Mouse (Mus musculus): ENCODE results near the gene Plin4. TPM values are rescaled to one million over a fixed set of nuclear protein-coding genes. Genes with fewer than 3 reads are reported as not detected.

Plin4 gene
- polyA plus RNA-seq, 1 experiment from 2014 or later: 0.08 TPM

DNA sequence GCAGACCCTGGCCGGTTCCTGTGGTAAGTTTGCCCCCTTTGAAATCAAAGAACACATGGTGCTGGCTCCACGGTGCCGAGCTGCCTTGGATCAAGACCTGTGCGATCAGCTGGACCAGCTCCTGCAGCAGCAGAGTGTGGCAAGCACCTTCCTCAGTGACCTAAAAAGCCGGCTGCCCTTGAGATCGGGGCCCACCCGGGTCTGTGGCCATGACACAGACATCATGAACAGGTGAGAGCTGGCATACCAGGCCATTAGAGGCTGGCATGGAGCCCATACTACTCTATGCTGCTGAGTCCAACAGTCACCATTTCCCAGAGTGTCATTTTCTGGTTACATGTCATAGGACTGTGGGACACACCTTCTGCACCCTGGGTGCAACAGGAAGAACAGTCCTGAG, 47.5 kb downstream of the Plin4 start:
- WGBS: 95% methylated on average over 7 of the region's 7 CpGs
- Histone ChIP-seq H3K4me1 (no peaks in the 10 kb centered on the region), H3K9me3 (no peaks in the 10 kb centered on the region), H3K4me3 (no peak overlapping the region), H3K27me3 (ENCODE audit: insufficient read depth, poor library complexity, severe bottlenecking) (no peaks in the 10 kb centered on the region), H3K36me3 (peaks cover 99% of the 10 kb centered on the region), H3K27ac (no peak overlapping the region)
- no peak for DNase-seq (ENCODE audit: low spot score)

GRCm38 (mm10) chr17:56057381-56058120, 52.1 kb downstream of the Plin4 start:
- DNase-seq (ENCODE audit: low spot score): no peak
- 79% methylated on average over 11 of the region's 11 CpGs for WGBS
- H3K27ac ChIP-seq: no peak overlapping the region
- no peaks in the 10 kb centered on the region for H3K4me1 ChIP-seq
- H3K9me3 ChIP-seq: no peaks in the 10 kb centered on the region
- no peaks in the 10 kb centered on the region for H3K27me3 ChIP-seq (ENCODE audit: insufficient read depth, poor library complexity, severe bottlenecking)
- peaks cover 87% of the 10 kb centered on the region for H3K36me3 ChIP-seq
- H3K4me3 ChIP-seq: no peak overlapping the region

DNA sequence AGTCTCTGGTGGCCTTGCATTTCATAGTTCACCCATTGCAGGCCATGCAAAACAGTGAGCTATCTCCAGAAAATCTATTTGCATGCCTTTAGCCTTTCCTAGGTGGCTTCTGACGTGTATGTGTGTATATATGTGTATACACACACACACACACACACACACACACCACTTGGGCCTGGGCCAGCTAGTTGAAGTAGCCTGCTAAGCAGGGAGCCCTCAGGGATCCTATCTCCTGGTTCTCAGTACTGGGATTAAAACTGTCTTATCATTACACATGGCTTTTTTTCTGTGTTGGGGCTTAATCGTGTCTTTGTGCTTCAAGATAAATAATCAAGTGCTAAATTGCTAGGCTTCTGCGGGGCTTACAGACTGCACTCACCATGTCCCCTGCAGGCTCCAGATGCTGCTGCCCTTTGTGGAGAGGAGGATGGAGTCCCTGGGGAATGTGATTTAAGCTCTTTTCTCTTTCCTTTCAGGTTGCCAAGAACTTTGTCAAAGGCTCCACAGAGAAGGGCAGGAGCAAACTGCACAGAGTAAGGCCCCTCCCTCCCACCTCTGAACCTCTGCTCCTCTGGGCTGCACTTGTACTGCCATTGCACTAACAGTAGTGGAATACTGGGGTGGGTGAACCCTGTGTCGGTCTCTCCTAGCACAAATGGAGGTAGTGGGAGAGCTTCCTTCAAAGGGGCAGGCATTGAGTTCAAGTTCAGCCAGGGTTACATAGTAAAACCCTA, 53.5 kb downstream of the Plin4 start:
- Histone ChIP-seq H3K27ac (no peak overlapping the region), H3K36me3 (peaks cover 86% of the 10 kb centered on the region), H3K4me1 (no peaks in the 10 kb centered on the region), H3K27me3 (ENCODE audit: insufficient read depth, poor library complexity, severe bottlenecking) (no peaks in the 10 kb centered on the region), H3K4me3 (no peak overlapping the region), H3K9me3 (no peaks in the 10 kb centered on the region)
- WGBS: 66% methylated on average over 4 of the region's 4 CpGs
- DNase-seq (ENCODE audit: low spot score): no peak

DNA sequence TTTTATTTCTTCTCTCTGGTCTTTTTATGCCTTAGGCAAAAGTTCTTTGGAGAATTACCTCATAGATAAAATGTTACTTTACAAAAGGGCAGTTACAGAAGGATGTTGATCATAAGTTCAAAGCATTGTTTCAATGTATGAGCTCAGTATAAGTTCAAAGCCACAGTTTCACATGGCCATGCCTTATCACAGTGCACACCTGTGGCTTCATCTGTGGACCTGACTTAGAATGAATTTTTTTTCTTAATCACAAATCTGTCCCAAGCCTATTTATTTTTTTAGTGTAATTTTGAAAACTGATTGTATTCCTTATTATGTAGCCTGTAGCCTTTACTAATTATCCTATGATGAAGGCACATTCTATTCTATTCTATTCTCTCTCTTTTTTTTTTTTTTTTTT, 54.7 kb downstream of the Plin4 start:
- H3K9me3 ChIP-seq: no peaks in the 10 kb centered on the region
- peaks cover 86% of the 10 kb centered on the region for H3K36me3 ChIP-seq
- no peaks in the 10 kb centered on the region for H3K27me3 ChIP-seq (ENCODE audit: insufficient read depth, poor library complexity, severe bottlenecking)
- H3K4me1 ChIP-seq: no peaks in the 10 kb centered on the region
- no peak overlapping the region for H3K4me3 ChIP-seq
- H3K27ac ChIP-seq: no peak overlapping the region
- DNase-seq (ENCODE audit: low spot score): no peak

- H3K27me3 ChIP-seq (ENCODE audit: insufficient read depth, poor library complexity, severe bottlenecking): no peaks in the 10 kb centered on the region
- H3K36me3 ChIP-seq: peaks cover 86% of the 10 kb centered on the region
- no peaks in the 10 kb centered on the region for H3K9me3 ChIP-seq
- no peak overlapping the region for H3K27ac ChIP-seq
- no peak for DNase-seq (ENCODE audit: low spot score)
- H3K4me1 ChIP-seq: no peaks in the 10 kb centered on the region
- 90% methylated on average over 5 of the region's 5 CpGs for WGBS
- H3K4me3 ChIP-seq: no peak overlapping the region
Measured at GRCm38 (mm10) chr17:56051369-56051768, 58.2 kb downstream of the Plin4 start.

Other genes starting within 250 kb of the Plin4 start
- gene Zfp119a, start 230.9 kb downstream of the Plin4 start, polyA plus RNA-seq (2016; fragmentation: Nextera tagmentation; extraction: Ambion mirVana): 5.9 and 6.9 TPM in 2 replicates
- gene Zfp959, start 217.7 kb downstream of the Plin4 start, polyA plus RNA-seq (2016; fragmentation: Nextera tagmentation; extraction: Ambion mirVana): 8.2 and 11.0 TPM in 2 replicates
- gene Zfp119b, start 160.3 kb downstream of the Plin4 start, polyA plus RNA-seq (2016; fragmentation: Nextera tagmentation; extraction: Ambion mirVana): 3.9 TPM in 2 replicates
- 0.25 and 0.72 TPM in 2 replicates for gene Ebi3, start 157.2 kb downstream of the Plin4 start, polyA plus RNA-seq (2016; fragmentation: Nextera tagmentation; extraction: Ambion mirVana)
- gene Yju2, start 150.7 kb downstream of the Plin4 start, polyA plus RNA-seq (2016; fragmentation: Nextera tagmentation; extraction: Ambion mirVana): 20.9 and 24.4 TPM in 2 replicates
- 11.3 and 15.2 TPM in 2 replicates for gene Shd, start 139.3 kb downstream of the Plin4 start, polyA plus RNA-seq (2016; fragmentation: Nextera tagmentation; extraction: Ambion mirVana)
- 8.4 and 23.2 TPM in 2 replicates for gene Fsd1, start 123.3 kb downstream of the Plin4 start, polyA plus RNA-seq (2016; fragmentation: Nextera tagmentation; extraction: Ambion mirVana)
- 7.7 and 8.0 TPM in 2 replicates for gene Stap2, start 104.2 kb downstream of the Plin4 start, polyA plus RNA-seq (2016; fragmentation: Nextera tagmentation; extraction: Ambion mirVana)
- gene Mpnd, start 104.1 kb downstream of the Plin4 start, polyA plus RNA-seq (2016; fragmentation: Nextera tagmentation; extraction: Ambion mirVana): 69.5 and 111 TPM in 2 replicates
- 117 and 155 TPM in 2 replicates for gene Sh3gl1, start 73.2 kb downstream of the Plin4 start, polyA plus RNA-seq (2016; fragmentation: Nextera tagmentation; extraction: Ambion mirVana)
- gene Chaf1a, start 69.4 kb downstream of the Plin4 start, polyA plus RNA-seq (2016; fragmentation: Nextera tagmentation; extraction: Ambion mirVana): 24.0 and 30.0 TPM in 2 replicates
- 33.1 and 34.3 TPM in 2 replicates for gene Ubxn6, start 34.8 kb downstream of the Plin4 start, polyA plus RNA-seq (2016; fragmentation: Nextera tagmentation; extraction: Ambion mirVana)
- 121 and 139 TPM in 2 replicates for gene Hdgfl2, start 30.2 kb downstream of the Plin4 start, polyA plus RNA-seq (2016; fragmentation: Nextera tagmentation; extraction: Ambion mirVana)
- 0.18 and 0.46 TPM in 2 replicates for gene Plin5, start 7.8 kb upstream of the Plin4 start, polyA plus RNA-seq (2016; fragmentation: Nextera tagmentation; extraction: Ambion mirVana)
- gene Lrg1, start 12.2 kb upstream of the Plin4 start, polyA plus RNA-seq (2016; fragmentation: Nextera tagmentation; extraction: Ambion mirVana): not detected in 2 replicates
- gene Sema6b, start 30.5 kb upstream of the Plin4 start, polyA plus RNA-seq (2016; fragmentation: Nextera tagmentation; extraction: Ambion mirVana): 0.36 and 1.0 TPM in 2 replicates
- gene Tnfaip8l1, start 52.7 kb upstream of the Plin4 start, polyA plus RNA-seq (2016; fragmentation: Nextera tagmentation; extraction: Ambion mirVana): 5.5 and 6.0 TPM in 2 replicates
- 94.2 and 106 TPM in 2 replicates for gene Mydgf, start 74.1 kb upstream of the Plin4 start, polyA plus RNA-seq (2016; fragmentation: Nextera tagmentation; extraction: Ambion mirVana)
- 31.0 and 34.3 TPM in 2 replicates for gene Dpp9, start 109.1 kb upstream of the Plin4 start, polyA plus RNA-seq (2016; fragmentation: Nextera tagmentation; extraction: Ambion mirVana)
- 15.0 and 20.3 TPM in 2 replicates for gene Fem1a, start 147.0 kb upstream of the Plin4 start, polyA plus RNA-seq (2016; fragmentation: Nextera tagmentation; extraction: Ambion mirVana)
- 6.8 and 9.5 TPM in 2 replicates for gene Ticam1, start 167.0 kb upstream of the Plin4 start, polyA plus RNA-seq (2016; fragmentation: Nextera tagmentation; extraction: Ambion mirVana)
- gene Plin3, start 183.1 kb upstream of the Plin4 start, polyA plus RNA-seq (2016; fragmentation: Nextera tagmentation; extraction: Ambion mirVana): 81.7 and 93.2 TPM in 2 replicates
- gene Arrdc5, start 190.5 kb upstream of the Plin4 start, polyA plus RNA-seq (2016; fragmentation: Nextera tagmentation; extraction: Ambion mirVana): not detected in 2 replicates
- 136 and 163 TPM in 2 replicates for gene Uhrf1, start 193.5 kb upstream of the Plin4 start, polyA plus RNA-seq (2016; fragmentation: Nextera tagmentation; extraction: Ambion mirVana)
- 34.6 and 35.6 TPM in 2 replicates for gene Kdm4b, start 216.3 kb upstream of the Plin4 start, polyA plus RNA-seq (2016; fragmentation: Nextera tagmentation; extraction: Ambion mirVana)